Mouse (Mus musculus) thymus, adult 18-20 months (tissue): ENCODE data around the gene Ube2g1.

Experiments used
- DNase-seq, 2 experiments: peaks; one replicate each; pipeline ENCODE4 v3.0.0; 2022; ENCODE audit warnings: mixed read lengths in 2 of 2

Ube2g1 gene

DNA sequence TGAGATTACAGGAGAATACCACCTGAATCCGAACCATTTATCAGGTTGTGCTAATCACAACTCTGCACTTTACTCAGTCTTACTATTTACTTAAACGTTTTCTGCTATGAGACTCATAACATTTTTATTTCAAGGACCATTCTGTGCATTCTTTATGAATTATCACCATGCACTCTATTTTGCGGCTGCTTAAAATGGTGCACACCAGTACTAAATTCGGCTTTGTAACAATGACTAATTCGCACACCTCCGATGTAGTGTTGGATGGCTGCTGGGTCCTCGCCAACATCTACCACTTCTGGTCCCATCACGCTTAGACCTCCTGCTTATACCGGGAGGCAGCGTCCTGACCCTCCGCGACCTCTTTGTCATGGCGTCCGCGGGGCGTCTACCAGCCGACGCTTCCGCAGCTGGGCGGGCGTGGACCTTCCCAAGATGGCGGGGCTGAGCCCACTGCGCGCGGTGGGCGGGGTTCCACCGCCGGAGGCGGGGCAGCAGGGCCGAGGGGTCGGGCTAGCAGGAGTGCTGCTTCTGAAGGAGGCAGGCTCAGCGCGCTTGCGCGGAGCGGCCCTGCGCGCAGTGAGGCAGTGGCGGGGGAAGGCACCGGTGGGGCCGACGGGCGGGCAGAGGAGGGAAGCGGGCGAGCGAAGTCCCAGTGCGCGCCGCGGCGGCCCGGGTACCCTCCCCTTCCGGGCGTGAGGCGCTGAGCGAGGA lies at the start of gene Ube2g1:
Gene Ube2g1 (plus strand): TSS at position 590 of the 714 bp plus-strand sequence.
- peak; percentile 99 for DNase-seq

- DNase-seq, result no peak
These were observed 48.9 kb upstream of the Ube2g1 start for GRCm38 (mm10) chr11:72558155-72558554.

DNA sequence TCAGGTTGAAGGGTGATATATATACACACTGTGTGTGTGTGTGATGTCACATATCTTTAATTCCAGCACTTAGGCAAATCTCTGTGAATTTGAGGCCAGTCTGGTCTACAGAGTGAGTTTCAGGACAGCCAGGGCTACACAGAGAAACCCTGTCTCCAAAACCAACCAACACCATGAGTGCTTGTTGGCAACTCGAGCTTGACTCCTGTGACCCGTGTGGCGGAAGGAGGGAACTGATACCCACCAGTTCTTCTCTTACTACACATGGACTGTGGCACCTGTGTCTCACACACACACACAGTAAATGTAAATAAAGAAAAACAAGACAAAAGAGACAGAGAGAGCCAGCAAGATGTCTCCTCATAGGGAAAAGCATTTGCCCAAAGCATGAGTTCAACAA lies 46.4 kb upstream of the Ube2g1 start:
- DNase-seq, result no peak

DNA sequence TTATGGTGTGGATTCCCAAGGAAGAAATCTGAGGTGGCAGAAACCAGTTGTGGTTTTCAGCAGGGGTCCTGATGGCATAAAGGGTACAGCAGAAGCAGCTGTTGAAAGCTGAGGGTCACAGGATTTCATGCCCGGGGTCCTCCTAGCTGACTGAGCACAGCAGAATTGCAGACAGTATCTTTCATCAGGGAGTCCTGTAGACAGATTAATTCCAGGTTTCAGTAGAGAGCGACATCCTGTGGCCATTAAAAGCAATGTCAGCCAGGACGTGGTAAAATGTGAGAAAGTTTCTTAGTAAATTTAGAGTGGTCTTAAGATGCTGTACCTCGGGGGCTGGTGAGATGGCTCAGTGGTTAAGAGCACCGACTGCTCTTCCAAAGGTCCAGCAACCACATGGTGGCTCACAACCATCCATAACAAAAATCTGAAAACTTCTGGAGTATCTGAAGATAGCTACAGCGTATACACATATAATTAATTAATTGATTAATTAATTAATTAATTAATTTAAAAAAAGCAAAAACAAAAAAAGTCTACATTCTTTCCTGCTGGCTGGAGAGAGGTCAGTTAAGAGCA lies 42.8 kb upstream of the Ube2g1 start:
- no peak for DNase-seq

- DNase-seq, result no peak
These were observed 40.8 kb upstream of the Ube2g1 start for GRCm38 (mm10) chr11:72566304-72566703.

- DNase-seq, result no peak
These were observed 40.2 kb upstream of the Ube2g1 start for GRCm38 (mm10) chr11:72566816-72567338.

DNA sequence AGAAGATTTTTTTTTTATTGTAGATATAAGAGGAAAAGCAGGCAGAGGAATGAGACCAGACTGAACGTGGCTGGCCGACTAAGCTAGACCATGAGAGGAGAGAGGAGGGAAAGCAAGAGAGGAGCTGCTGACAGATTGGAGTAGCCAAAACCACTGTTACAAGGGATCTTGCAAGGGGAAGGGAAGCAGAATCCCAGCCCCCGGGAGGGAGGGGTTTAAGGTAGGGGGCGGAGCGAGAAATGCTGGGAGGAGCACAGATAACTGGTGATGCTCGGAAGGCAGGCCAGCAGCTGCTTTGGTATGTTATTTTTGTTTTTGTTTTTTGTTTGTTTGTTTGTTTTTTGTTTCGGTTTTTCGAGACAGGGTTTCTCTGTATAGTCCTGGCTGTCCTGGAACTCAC lies 38.0 kb upstream of the Ube2g1 start:
- DNase-seq, result no peak

DNA sequence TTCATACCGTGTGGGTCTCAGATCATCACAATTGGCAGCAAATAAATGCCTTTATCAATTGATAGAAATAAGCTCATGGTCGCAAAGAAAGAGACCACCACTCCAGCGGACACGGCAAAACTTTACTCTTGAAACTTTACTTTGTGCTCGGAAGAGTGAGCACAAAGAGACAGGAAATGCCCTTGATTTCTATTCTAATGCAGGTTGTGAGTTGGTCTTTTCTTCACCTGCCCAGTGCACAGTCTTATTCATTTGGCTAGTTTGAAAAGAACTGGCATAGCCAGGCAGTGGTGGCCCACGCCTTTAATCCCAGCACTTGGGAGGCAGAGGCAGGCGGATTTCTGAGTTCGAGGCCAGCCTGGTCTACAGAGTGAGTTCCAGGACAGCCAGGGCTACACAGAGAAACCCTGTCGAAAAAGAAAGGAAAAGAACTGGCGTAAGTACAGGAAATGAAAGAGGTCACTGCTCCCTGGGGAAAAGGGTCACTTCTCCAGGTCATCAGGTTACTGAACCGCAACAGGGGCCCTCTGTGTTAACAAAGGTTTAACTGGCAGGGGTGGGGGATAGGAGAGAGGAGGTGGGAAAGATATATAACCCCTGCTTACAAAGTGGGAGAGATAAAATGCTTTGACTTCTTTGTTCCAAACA lies 37.3 kb upstream of the Ube2g1 start:
- DNase-seq, result no peak

DNA sequence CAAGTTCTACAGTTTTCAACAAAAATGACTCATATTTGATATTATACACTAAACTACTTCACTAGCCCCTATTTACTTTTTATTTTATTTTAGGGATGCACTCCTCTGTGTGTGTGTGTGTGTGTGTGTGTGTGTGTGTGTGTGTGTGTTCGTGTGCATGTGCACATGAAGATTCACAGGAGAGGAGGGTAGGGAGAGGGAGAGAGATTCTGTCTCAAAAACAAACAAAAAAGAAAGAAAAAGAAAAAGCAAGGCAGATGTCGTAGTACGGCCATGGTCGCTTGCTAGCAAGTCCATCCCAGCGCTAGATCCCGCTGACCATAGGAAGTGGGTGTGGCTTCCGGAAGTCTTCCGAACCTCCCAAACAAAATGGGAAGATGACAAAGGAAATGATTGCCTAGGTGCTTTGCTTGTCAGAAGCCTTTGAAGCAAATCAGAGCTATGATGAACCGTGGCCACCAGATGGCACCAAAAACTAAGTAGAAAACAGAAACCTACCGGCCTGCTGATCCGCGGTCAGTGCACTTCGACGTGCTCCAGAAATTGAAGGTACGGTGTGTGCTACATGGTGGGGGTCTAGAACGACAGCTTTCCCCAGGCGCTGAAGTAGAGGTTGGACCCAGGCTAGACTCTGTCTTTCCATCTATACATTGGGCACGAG lies 36.6 kb upstream of the Ube2g1 start:
- peak; percentile 44 to 71 for DNase-seq

DNA sequence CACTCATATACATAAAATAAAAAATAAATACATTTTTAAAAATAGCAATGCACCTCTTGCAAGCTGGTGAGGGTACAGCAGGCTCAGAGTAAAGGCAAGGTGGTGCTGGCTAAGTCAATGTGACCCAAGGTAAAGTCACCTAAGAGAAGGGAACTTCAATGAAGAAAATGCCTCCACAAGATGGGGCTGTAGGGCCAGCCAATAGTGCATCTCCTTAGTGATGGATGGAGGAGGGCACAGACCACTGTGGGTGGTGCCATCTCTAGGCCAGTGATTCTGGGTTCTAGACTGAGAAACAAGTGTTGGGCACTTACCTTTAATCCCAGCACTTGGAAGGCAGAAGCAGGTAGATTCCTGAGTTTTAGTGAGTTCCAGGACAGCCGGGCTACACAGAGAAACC lies 33.3 kb upstream of the Ube2g1 start:
- DNase-seq, result peak in 1 of 2 experiments; percentile 17

DNA sequence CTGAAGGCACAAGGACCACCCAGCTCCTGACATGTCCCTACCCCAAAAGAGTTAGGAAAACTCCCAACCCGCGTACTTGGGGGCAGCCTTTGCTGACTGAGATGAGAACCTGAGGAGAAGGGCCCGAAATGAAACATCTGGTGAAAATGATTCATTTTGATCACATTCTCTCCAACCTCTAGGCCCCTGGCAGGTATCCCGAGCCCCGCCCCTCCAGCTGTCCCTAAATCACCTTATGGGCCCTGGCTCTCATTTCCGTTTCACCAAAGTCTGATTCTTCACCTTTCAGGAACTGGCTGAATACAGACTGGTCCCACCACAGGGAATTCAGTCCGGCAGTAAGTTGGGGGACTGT lies 31.0 kb upstream of the Ube2g1 start:
- DNase-seq, result no peak

GRCm38 (mm10) chr11:72576466-72577351 lies 30.4 kb upstream of the Ube2g1 start:
- DNase-seq, result no peak

GRCm38 (mm10) chr11:72578471-72578870 lies 28.6 kb upstream of the Ube2g1 start:
- DNase-seq, result no peak

GRCm38 (mm10) chr11:72581609-72582447 lies 25.3 kb upstream of the Ube2g1 start:
- DNase-seq, result no peak

GRCm38 (mm10) chr11:72582448-72582705 lies 24.7 kb upstream of the Ube2g1 start:
- no peak for DNase-seq

- no peak for DNase-seq
These were observed 24.0 kb upstream of the Ube2g1 start for GRCm38 (mm10) chr11:72583092-72583491.

DNA sequence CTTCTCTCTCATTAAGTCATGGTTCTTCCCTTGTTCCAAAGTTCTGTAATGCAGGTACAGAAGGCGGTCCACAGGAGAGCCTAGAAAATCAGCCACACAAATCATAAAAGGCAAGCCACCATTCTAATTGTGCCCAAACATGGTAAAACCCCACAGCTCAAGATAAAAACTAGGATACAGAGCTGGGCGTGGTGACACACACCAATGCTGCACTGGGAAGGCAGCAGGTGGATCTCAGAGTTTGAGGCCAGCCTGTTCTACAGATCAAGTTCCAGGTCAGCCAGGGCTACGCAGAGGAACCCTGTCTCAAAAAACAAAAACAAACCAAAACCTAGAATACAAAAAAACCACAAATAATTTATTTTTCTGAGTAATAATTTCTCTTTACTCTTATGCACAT lies 20.5 kb upstream of the Ube2g1 start:
- no peak for DNase-seq

DNA sequence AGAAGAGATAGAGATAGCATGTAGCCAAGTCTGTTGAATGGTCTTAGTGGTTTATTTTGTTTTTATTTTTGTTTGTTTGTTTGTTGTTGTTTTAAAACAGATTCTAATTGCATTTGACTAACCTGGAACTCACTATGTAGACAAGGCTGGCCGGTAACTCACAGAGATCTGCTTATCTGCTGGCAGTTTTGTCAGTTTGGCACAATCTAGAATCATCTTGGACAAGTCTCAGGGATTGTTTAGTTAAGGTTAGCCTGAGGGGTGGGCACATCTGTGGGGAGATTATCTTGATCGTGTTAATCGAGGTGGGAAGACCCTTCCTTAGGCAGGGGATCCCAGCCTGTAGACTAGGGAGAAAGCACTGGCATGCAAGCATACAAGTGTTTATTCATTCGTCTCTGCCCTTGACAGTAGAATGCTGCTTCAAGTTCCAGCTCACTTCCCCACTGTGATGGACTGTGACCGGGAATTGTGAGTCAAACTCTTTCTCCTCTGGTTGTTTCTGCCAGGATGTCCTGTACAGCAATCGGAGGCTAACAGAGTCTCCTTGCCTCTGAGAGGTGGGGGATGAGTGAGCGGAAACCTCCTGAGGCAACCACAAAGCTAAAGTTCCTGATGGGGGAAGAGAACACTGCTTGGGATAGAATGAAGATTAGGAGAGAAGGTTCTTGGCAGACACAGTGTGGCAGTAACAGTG lies 19.4 kb upstream of the Ube2g1 start:
- DNase-seq, result no peak

DNA sequence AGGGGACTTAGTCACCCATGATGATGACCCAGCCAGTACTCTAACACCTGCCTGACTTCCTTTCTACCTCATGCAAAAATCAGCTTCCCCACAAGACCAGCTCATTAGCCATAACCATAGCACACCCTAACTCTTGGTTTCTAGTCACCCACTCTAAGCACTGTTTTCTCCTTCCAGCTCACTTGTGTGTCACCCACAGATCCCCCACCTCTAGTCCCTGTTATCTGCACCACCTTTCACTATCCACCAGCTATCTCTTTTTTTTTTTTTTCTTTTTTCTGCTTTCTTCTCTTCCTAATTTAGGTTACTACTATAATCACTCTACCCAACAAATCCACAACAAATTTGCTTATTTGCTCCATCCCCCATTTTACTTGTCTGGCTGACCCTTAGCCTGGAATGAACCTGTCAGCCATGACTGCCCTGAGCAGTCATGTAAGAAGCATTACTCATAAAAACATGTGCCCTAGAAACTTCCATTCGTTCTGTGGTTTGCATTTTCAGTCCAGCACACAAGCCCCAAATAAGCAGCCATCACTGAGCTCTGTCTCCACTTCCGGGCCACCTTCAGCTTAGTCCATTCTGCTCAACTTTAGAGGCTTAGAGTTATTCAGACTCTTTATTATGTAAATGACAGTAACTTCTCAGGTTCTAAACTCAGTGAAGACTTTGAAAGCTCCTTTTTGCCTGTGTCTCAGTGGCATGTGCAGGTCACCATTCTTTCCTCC lies 11.9 kb upstream of the Ube2g1 start:
- no peak for DNase-seq

DNA sequence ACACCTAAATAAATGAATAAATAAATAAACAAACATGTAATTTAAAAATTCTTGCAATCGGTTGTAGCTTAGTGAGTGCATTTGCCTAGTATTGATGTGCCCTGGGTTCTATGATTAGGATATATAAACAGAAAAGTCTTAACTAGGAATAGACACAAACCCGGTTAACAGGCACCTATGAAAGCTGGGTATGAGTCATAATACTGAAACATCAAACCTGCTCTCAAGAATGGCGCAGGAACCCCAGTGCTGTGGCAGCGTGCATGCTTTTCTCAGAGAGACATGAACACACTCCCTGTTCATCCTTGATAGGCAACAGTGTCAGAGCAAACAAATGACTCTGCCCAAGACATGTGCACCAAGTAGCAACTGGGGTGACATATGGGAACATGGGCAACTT lies 9.3 kb upstream of the Ube2g1 start:
- no peak for DNase-seq
